Mouse (Mus musculus) G1E (cell line): ENCODE measurements around the gene Nfyc. TPM values are rescaled to one million over a fixed set of nuclear protein-coding genes. Genes with fewer than 3 reads are reported as not detected.

Experiments
- ATAC-seq: 2 replicates; pipeline ENCODE4 v1.8.0; 2016; ENCODE audit warnings: mild to moderate bottlenecking; ENCODE audit not compliant: insufficient number of reproducible peaks, poor library complexity, low FRiP score, severe bottlenecking; ENCODE audit errors: extremely low read depth
- DNase-seq: peaks from one replicate; pipeline ENCODE4 v3.0.0; 2012; ENCODE audit warnings: low spot score
- H3K27me3 ChIP-seq: 2 replicates; pipeline ENCODE4 v1.6.1; 2012; ENCODE audit warnings: mild to moderate bottlenecking, low read length, inconsistent platforms; ENCODE audit not compliant: insufficient read depth
- H3K36me3 ChIP-seq: replicated peaks from 2 replicates; pipeline ENCODE3; 2012; ENCODE audit warnings: mild to moderate bottlenecking, inconsistent platforms
- H3K4me1 ChIP-seq: 2 replicates; pipeline ENCODE4 v1.6.1; 2012; ENCODE audit warnings: low read depth, low read length, inconsistent platforms, mixed read lengths; ENCODE audit not compliant: insufficient read depth
- H3K4me3 ChIP-seq: 2 replicates; pipeline ENCODE4 v1.5.1; 2012; ENCODE audit warnings: low read depth, mild to moderate bottlenecking, inconsistent platforms, low read length, moderate library complexity, mixed read lengths
- H3K9me3 ChIP-seq: replicated peaks from 2 replicates; pipeline ENCODE4 v1.6.1; 2012; ENCODE audit warnings: inconsistent platforms
- CTCF ChIP-seq: IDR thresholded peaks from 2 replicates; pipeline ENCODE4 v1.5.1; 2012; ENCODE audit warnings: low read depth, low read length, inconsistent platforms, mixed read lengths
- GATA1 ChIP-seq: IDR thresholded peaks from 2 replicates; pipeline ENCODE4 v1.6.1; 2012; ENCODE audit warnings: borderline replicate concordance, low read length, inconsistent platforms, mixed read lengths
- GATA2 ChIP-seq: IDR thresholded peaks from 2 replicates; pipeline ENCODE4 v1.6.1; 2012; ENCODE audit warnings: low read depth, low read length, inconsistent platforms, borderline replicate concordance
- POLR2AphosphoS5 ChIP-seq: IDR thresholded peaks from 2 replicates; pipeline ENCODE4 v1.6.1; 2012; ENCODE audit warnings: low read depth, low read length, inconsistent platforms; ENCODE audit not compliant: insufficient replicate concordance
- TAL1 ChIP-seq: conservative IDR thresholded peaks from 2 replicates; pipeline ENCODE4 v1.6.1; 2012; ENCODE audit warnings: low read depth, low read length, inconsistent platforms, mixed read lengths
- polyA plus RNA-seq: library from polyadenylated mRNA; stranded (reverse); fragments of >175 nt; gene quantifications from 2 replicates; pipeline ENCODE4 v1.2.3, GENCODE M21; 2012
- total RNA-seq, 2 experiments: library from RNA; stranded (forward) in 1 of 2; stranded (reverse) in 1 of 2; fragments of 200-1000 nt in 1 of 2; fragments of >200 nt in 1 of 2; fragmentation: Nextera tagmentation in 1 of 2; gene quantifications; 2 replicates each; pipeline ENCODE4 v1.2.3; 2014 to 2017

Gene Nfyc
- total and polyA plus RNA-seq, 3 experiments: 35.8 to 90.7 (median 80.1) TPM

- no peak within 1 kb of the TSS for H3K4me3 ChIP-seq
- peaks cover 7% of the 10 kb centered on the region for H3K9me3 ChIP-seq
- H3K4me1 ChIP-seq: peaks cover 2% of the 10 kb centered on the region
- DNase-seq (no peak), ATAC-seq (no peak)
- TF ChIP-seq POLR2AphosphoS5: no peak
- no peak for TF ChIP-seq GATA1
- no peak for TF ChIP-seq GATA2
- TF ChIP-seq TAL1: no peak
- TF ChIP-seq CTCF: no peak
- H3K36me3 ChIP-seq: no peaks in the 10 kb centered on the region
- peaks cover 28% of the 10 kb centered on the region for H3K27me3 ChIP-seq
Measured at GRCm38 (mm10) chr4:120854588-120855319, 23.4 kb upstream of the Nfyc start, which contains the start of gene Rims3. Gene Rims3, plus strand, starts transcription at chr4:120854816.

DNA sequence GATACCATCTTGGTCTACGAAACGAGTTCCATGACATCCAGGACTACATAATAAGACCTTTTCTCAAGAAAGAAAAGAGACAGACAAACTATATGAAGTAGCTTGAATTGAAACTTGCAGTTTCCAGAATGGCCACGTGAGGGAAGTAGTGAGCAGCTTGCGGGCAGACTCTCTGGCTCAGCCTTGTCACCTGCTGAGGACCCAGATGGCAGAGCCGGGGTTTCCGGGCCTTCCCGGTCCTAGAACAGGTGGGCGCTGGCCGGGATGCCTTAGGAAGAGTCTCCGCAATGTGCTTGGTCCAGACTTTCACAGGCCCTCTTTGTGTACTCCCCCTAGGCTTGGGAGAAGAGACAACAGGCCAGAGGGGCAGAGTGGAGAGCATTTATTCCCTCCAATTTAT, 19.6 kb upstream of the Nfyc start:
- Histone ChIP-seq H3K4me1 (peaks cover 18% of the 10 kb centered on the region), H3K36me3 (no peaks in the 10 kb centered on the region), H3K9me3 (peaks cover 7% of the 10 kb centered on the region), H3K27me3 (peaks cover 8% of the 10 kb centered on the region), H3K4me3 (no peak overlapping the region)
- peak; percentile 65 for DNase-seq
- TF ChIP-seq TAL1: no peak
- peak; percentile 78 for TF ChIP-seq CTCF
- peak; percentile 54; the same call in 1 of the 2 replicates for ATAC-seq

DNA sequence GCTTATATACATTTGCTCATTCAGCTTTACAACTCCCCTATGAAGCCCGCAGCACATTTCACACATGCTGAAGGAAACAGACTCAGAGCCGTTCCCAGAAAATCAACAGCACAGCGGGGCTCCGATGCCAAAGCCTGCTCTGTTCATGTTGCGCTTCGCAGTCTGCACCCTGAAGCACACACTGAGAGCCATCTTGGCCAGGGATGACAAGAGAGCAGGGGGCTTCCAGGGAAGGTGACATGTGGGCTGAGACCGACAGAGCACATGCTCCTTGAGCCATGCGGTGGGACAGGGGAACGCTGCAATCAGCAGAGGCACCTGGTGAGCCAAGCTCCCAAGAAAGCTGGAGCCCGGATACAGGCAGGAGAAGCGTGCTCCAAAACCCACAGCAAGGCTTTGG, 18.1 kb upstream of the Nfyc start:
- Histone ChIP-seq H3K27me3 (peaks cover 3% of the 10 kb centered on the region; the same call in 1 of the 2 replicates), H3K36me3 (no peaks in the 10 kb centered on the region), H3K9me3 (peaks cover 1% of the 10 kb centered on the region), H3K4me1 (peaks cover 33% of the 10 kb centered on the region), H3K4me3 (no peak overlapping the region)
- DNase-seq: no peak
- TF ChIP-seq TAL1: no peak
- no peak for TF ChIP-seq POLR2AphosphoS5
- no peak for TF ChIP-seq CTCF
- no peak for TF ChIP-seq GATA2
- no peak for TF ChIP-seq GATA1
- ATAC-seq: no peak

- ATAC-seq: no peak
Measured at GRCm38 (mm10) chr4:120848909-120849308, 17.5 kb upstream of the Nfyc start.

GRCm38 (mm10) chr4:120845098-120845497, 13.7 kb upstream of the Nfyc start:
- no peaks in the 10 kb centered on the region for H3K36me3 ChIP-seq
- no peaks in the 10 kb centered on the region for H3K9me3 ChIP-seq
- H3K27me3 ChIP-seq: no peaks in the 10 kb centered on the region
- peak overlapping the region; percentile 41; the same call in 1 of the 2 replicates for H3K4me3 ChIP-seq
- ATAC-seq (no peak; the same call in 1 of the 2 replicates), DNase-seq (peak; percentile 34)
- peaks cover 49% of the 10 kb centered on the region for H3K4me1 ChIP-seq
- TF ChIP-seq CTCF: no peak

More at GRCm38 (mm10) chr4:120848909-120849308, 17.5 kb upstream of the Nfyc start:
- Histone ChIP-seq H3K9me3 (no peaks in the 10 kb centered on the region), H3K4me1 (peaks cover 39% of the 10 kb centered on the region), H3K36me3 (no peaks in the 10 kb centered on the region), H3K27me3 (peaks cover 3% of the 10 kb centered on the region; the same call in 1 of the 2 replicates), H3K4me3 (no peak overlapping the region)
- DNase-seq: no peak
- TF ChIP-seq CTCF (no peak), TAL1 (no peak), GATA1 (no peak), POLR2AphosphoS5 (no peak), GATA2 (no peak)

DNA sequence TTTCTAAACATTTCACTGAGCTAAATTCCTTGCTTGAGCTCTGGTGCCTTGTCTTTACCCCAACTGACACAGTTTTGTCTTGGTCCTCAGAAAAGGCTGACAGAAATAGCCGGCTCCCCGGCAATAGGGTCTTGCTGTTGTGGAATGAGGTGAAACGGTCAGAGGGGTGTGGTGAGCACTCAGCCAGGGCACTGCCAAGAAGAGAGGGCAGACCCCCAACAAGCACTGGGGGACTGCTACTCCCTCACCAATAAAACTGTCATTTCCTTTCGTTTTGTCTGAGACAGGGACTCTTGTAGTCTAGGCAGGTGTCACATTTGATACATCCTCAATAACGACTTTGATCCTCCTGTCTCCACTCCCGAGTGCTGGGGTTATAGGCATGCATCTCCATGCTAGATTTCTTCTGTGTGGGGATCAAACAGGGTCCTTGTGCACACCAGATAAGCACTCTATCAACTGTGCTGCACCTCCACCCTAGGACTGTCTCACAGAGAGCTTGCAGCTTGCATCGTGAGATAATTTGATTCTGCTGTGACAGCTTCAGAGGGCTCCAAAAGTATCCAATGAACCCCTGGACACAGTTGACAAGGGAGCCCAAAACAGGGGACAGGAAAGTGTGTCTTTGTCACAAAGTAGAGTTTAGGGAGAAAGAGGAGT, 13.2 kb upstream of the Nfyc start:
- peak; percentile 17 for DNase-seq

More for the DNA sequence above, 13.2 kb upstream of the Nfyc start:
- Histone ChIP-seq H3K36me3 (no peaks in the 10 kb centered on the region), H3K9me3 (no peaks in the 10 kb centered on the region), H3K4me1 (peaks cover 48% of the 10 kb centered on the region), H3K27me3 (no peaks in the 10 kb centered on the region), H3K4me3 (peak overlapping the region; percentile 41; the same call in 1 of the 2 replicates)
- ATAC-seq: peak; percentile 95
- TF ChIP-seq CTCF: no peak
- peak; percentile 57 for TF ChIP-seq TAL1
- no peak for TF ChIP-seq GATA2
